Mouse (Mus musculus) c-Kit-negative CD71-positive TER-119-positive erythroid progenitor cells, embryonic 14.5 days (primary cell): ENCODE results near the gene Olfr1501.
"Not testable (repeated sequence)": the region's sequence is repeated elsewhere in the genome, so short reads cannot be mapped to it uniquely, and the experiment has no call there.

Experiments used
- DNase-seq: peaks from one replicate; pipeline ENCODE4 v3.0.0-alpha.2; 2013; ENCODE audit warnings: low read depth, low spot score

Gene Olfr1501

GRCm38 (mm10) chr19:13850592-13850991 is at the start of gene Olfr1501:
Olfr1501 (minus strand) TSS chr19:13850692.
- DNase-seq: not testable (repeated sequence)

GRCm38 (mm10) chr19:13897828-13898227 is 47.3 kb upstream of the Olfr1501 start, which contains the start of gene Olfr1504:
Olfr1504 (minus strand) TSS chr19:13897928.
- DNase-seq: no peak

- no peak for DNase-seq
These were observed 11.0 kb upstream of the Olfr1501 start, which contains the start of gene Olfr1502 for GRCm38 (mm10) chr19:13861495-13861894. Olfr1502 (plus strand) TSS chr19:13861795.

- no peak for DNase-seq
These were observed 20.1 kb downstream of the Olfr1501 start, which contains the start of gene Olfr1500 for GRCm38 (mm10) chr19:13830388-13830787. Olfr1500 (minus strand) TSS chr19:13830488.

GRCm38 (mm10) chr19:13828447-13828846 is 22.0 kb downstream of the Olfr1501 start:
- DNase-seq: no peak

- no peak for DNase-seq
These were observed 29.6 kb downstream of the Olfr1501 start for GRCm38 (mm10) chr19:13820847-13821246.

GRCm38 (mm10) chr19:13819347-13819746 is 31.1 kb downstream of the Olfr1501 start, which contains the start of gene Olfr1499:
Olfr1499 (minus strand) TSS chr19:13819447.
- DNase-seq: no peak

- no peak for DNase-seq
These were observed 31.7 kb downstream of the Olfr1501 start for GRCm38 (mm10) chr19:13818827-13819226.

GRCm38 (mm10) chr19:13812823-13813222 is 37.7 kb downstream of the Olfr1501 start:
- DNase-seq: no peak

- not testable (repeated sequence) for DNase-seq
These were observed 45.0 kb downstream of the Olfr1501 start for GRCm38 (mm10) chr19:13805486-13805885.

- no peak for DNase-seq
These were observed 52.4 kb downstream of the Olfr1501 start, which contains the start of gene Olfr1497 for GRCm38 (mm10) chr19:13798102-13798501. Olfr1497 (minus strand) TSS chr19:13798202.
